Mouse (Mus musculus): ENCODE results near the gene Dydc2. TPM values are rescaled to one million over a fixed set of nuclear protein-coding genes. Genes with fewer than 3 reads are reported as not detected.

Dydc2 gene
- polyA plus RNA-seq, 1 experiment, result not detected

DNA sequence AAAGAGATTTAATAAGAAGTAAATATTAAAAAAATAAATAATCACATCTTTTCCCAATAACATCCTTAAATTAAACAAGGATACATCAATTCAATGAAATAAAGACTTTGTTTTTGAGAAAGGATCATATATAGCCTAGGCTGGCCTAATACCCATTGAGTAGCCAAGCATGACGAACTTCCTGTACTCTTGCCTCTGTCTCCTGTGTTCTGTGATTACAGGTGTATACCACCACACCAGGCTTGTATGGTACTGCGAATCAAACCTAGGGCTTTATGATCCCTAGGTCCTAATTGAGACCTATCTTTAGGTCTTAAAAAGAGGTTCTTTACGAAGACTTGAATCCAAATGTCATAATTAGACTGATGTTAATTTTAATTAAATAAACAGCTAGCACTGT lies 47.8 kb downstream of the Dydc2 start:
- Histone ChIP-seq H3K27ac (ENCODE audit: insufficient read depth, low read depth, low read length) (no peak overlapping the region), H3K4me3 (ENCODE audit: insufficient read depth, low read length) (no peak overlapping the region), H3K4me1 (ENCODE audit: control insufficient read depth, insufficient read depth, low read length) (peaks cover 15% of the 10 kb centered on the region)
- TF ChIP-seq CTCF (IDR thresholded peaks at IDR 0.05; ENCODE audit: low read depth, low read length), result no peak
- no peak for TF ChIP-seq POLR2A (IDR thresholded peaks at IDR 0.05; ENCODE audit: borderline replicate concordance, low read depth, low read length)

DNA sequence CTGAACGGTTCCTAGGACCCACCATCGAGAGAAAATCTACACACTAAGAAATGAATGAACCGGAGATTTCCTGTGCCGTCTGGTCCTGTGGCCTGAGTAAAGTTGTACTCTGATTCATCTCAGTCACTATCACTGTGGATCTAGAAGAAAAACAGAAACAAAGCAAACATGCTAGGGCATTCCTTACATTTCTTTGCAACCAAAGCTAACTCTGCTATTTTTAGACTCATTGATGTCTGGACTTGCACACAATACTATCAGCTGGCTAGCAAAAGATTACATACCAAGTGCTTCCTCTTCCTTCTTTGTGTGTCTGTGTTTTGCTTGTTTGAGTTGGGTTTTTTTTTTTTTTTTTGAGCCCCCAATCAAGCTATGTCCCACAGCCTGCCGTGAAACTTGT lies 51.5 kb downstream of the Dydc2 start:
- Histone ChIP-seq H3K4me1 (ENCODE audit: control insufficient read depth, insufficient read depth, low read length) (peaks cover 23% of the 10 kb centered on the region), H3K4me3 (ENCODE audit: insufficient read depth, low read length) (no peak overlapping the region), H3K27ac (ENCODE audit: insufficient read depth, low read depth, low read length) (peak overlapping the region; percentile 27)
- no peak for TF ChIP-seq CTCF (IDR thresholded peaks at IDR 0.05; ENCODE audit: low read depth, low read length)
- TF ChIP-seq POLR2A (IDR thresholded peaks at IDR 0.05; ENCODE audit: borderline replicate concordance, low read depth, low read length), result no peak

DNA sequence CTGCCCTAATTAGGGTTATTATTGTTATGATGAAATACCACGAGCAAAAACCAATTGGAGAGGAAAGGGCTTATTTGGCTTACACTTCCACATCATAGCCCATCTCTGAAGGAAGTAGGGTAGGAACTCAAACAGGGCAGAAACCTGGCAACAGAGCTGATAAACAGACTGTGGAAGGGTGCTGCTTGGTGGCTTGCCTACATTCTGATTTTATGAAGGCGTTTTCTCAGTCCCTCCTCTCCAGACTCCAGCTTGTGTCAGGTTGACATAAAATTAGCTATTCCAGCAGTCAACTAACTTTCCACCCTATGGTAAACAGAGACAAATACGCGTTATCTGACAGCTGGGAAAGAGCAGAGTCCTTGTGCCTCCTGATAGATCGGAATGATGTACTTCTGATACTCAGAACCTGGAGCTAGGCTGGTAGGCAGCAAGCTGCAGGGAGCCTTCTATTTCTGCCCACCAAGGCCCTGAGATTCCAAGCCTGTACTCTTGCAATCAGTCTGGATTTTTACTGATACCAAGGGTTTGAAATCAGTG lies 54.2 kb downstream of the Dydc2 start:
- H3K4me1 ChIP-seq (ENCODE audit: control insufficient read depth, insufficient read depth, low read length), result peaks cover 20% of the 10 kb centered on the region

DNA sequence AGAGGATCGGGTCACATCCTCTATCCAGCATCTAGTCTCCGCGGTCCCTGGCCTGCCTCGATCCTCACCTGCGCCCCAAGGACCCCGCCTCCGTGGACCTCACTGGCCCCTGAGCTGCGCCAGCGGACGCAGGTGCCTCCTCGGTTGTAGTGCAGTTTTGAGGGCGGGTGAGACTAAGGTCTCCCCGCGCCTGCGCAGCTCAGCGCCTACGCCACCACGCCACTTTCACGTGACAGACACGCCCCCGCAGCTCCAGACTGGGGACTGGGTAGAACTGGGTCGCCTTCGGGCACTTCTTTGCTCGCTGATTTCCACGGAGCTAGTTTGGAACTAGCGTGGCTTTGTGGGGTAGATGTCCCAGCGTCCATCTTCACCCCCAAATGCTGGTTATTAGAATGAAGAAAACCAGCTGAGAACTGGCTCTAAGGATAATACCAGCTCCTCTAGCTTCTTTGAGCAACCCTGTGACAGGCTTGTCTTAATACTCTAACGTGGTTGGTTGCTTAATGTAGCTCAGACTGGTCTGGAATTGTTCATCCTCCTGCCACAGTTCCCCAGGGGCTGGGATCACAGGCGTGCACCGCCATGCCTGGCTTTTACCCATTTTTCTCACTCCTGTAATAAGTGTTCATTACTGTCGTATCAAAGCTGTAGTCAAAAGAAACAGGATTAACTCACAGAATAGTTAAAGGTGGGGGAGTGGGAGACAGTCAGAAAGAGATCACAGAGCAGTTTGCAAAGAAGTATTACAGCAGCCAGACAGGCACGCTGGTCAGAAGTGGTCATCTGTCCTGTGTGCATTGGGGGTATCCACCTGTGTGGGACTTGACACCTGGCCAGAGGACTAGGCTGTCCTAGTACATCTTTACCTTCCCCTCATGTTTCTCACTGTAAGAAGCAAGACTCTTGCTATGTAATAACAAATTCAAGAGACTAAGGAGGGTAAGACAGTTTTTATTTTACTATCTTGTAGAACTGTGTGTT lies 55.1 kb downstream of the Dydc2 start, which contains the start of gene Fam213a:
Gene Fam213a (minus strand): TSS at position 159 of the 984 bp plus-strand sequence.
- TF ChIP-seq CTCF (IDR thresholded peaks at IDR 0.05; ENCODE audit: low read depth, low read length) (no peak), POLR2A (IDR thresholded peaks at IDR 0.05; ENCODE audit: borderline replicate concordance, low read depth, low read length) (0 out of 2 replicates have a peak, but pooled peaks have one; percentile 19)
- Histone ChIP-seq H3K27ac (ENCODE audit: insufficient read depth, low read depth, low read length) (peak within 1 kb of the TSS; percentile 50), H3K4me3 (ENCODE audit: insufficient read depth, low read length) (peak within 1 kb of the TSS; percentile 60), H3K4me1 (ENCODE audit: control insufficient read depth, insufficient read depth, low read length) (peaks cover 20% of the 10 kb centered on the region)

More for the DNA sequence above, 54.2 kb downstream of the Dydc2 start:
- Histone ChIP-seq H3K4me3 (ENCODE audit: insufficient read depth, low read length) (no peak overlapping the region), H3K27ac (ENCODE audit: insufficient read depth, low read depth, low read length) (no peak overlapping the region)
- TF ChIP-seq POLR2A (IDR thresholded peaks at IDR 0.05; ENCODE audit: borderline replicate concordance, low read depth, low read length) (no peak), CTCF (IDR thresholded peaks at IDR 0.05; ENCODE audit: low read depth, low read length) (no peak)

DNA sequence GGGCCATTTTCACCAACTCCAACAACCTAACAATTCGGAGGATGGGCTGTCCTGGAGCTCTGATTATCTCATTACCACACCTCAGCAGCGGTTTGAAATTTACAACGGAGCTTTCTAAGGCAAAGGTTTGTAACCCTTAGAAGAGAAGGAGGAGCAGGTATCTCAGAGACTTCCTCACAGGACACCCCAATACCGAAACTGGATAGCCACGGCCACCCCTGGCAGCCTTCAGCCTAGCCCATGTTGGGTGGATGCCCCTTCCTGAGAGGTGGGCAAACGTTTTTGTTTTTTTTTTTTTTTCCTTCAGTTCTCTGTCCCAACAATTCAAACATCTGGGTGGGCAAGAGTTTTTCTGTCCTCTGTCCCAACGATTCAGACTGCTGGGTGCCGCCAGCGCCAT lies 55.9 kb downstream of the Dydc2 start:
- Histone ChIP-seq H3K4me3 (ENCODE audit: insufficient read depth, low read length) (peak overlapping the region; percentile 60), H3K27ac (ENCODE audit: insufficient read depth, low read depth, low read length) (no peak overlapping the region), H3K4me1 (ENCODE audit: control insufficient read depth, insufficient read depth, low read length) (peaks cover 20% of the 10 kb centered on the region)
- no peak for TF ChIP-seq CTCF (IDR thresholded peaks at IDR 0.05; ENCODE audit: low read depth, low read length)
- TF ChIP-seq POLR2A (IDR thresholded peaks at IDR 0.05; ENCODE audit: borderline replicate concordance, low read depth, low read length), result no peak

DNA sequence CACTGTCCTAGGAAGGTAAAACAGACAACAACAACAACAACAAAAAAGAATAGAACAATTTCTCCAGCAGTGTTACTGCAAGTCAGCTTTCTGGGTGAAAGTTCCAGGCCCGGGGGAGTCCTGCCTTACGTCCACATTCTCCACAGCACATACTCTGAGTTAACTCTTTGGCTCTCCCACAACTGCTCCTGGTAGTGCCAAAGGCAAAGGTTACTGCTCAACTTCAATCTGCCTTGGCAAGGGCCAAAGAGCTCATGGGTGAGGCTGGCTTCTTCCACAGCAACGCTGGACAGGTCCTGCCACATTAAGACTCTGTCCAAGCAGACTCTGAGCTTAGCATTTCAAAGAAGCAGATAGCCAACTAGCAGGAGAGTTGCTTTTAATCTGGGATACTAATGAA lies 57.1 kb downstream of the Dydc2 start:
- TF ChIP-seq POLR2A (IDR thresholded peaks at IDR 0.05; ENCODE audit: borderline replicate concordance, low read depth, low read length) (no peak), CTCF (IDR thresholded peaks at IDR 0.05; ENCODE audit: low read depth, low read length) (no peak)
- Histone ChIP-seq H3K4me3 (ENCODE audit: insufficient read depth, low read length) (no peak overlapping the region), H3K4me1 (ENCODE audit: control insufficient read depth, insufficient read depth, low read length) (peaks cover 13% of the 10 kb centered on the region), H3K27ac (ENCODE audit: insufficient read depth, low read depth, low read length) (no peak overlapping the region)

DNA sequence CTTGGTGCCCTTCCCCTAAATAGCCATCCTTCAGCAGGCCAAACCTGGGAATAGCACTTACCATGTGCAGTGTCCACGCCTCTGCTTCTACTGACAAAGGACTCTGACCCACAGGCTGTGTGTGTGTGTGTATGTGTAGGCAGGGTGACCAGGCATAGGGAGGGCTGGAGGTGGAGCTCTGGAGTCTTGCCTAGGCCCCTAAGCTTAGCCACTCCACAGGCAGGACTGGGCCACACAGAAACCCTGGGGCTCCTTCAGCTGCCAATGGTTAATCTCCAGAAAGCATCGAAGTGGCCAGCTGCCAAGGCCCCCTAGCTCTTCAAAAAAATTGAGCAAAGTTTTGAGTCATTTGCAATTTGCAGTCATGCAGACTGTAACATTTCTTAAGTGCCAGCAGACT lies 60.9 kb downstream of the Dydc2 start:
- Histone ChIP-seq H3K27ac (ENCODE audit: insufficient read depth, low read depth, low read length) (no peak overlapping the region), H3K4me3 (ENCODE audit: insufficient read depth, low read length) (no peak overlapping the region), H3K4me1 (ENCODE audit: control insufficient read depth, insufficient read depth, low read length) (peaks cover 16% of the 10 kb centered on the region)
- TF ChIP-seq CTCF (IDR thresholded peaks at IDR 0.05; ENCODE audit: low read depth, low read length) (no peak), POLR2A (IDR thresholded peaks at IDR 0.05; ENCODE audit: borderline replicate concordance, low read depth, low read length) (no peak)

DNA sequence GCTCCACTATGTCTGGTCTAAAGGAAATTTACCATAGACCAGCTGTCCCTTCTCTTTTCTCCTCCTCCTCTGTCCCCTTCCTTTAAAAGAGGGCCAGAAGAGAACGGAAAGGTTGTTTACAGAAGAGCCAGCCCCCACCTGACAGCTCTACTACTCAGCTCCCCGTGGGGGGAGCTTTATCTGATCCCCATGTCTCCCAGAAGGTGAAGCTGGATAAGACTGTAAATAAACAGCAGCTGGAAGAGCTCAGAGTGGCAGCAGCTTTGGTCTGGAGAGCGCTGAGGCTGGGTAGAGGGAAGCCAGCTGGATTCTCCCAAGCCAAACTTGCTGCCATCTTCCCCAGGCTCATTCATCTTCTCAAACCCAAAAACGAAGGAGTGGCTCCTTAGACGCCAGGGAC lies 61.4 kb downstream of the Dydc2 start:
- TF ChIP-seq CTCF (IDR thresholded peaks at IDR 0.05; ENCODE audit: low read depth, low read length) (no peak), POLR2A (IDR thresholded peaks at IDR 0.05; ENCODE audit: borderline replicate concordance, low read depth, low read length) (no peak)
- Histone ChIP-seq H3K4me1 (ENCODE audit: control insufficient read depth, insufficient read depth, low read length) (peaks cover 16% of the 10 kb centered on the region), H3K27ac (ENCODE audit: insufficient read depth, low read depth, low read length) (no peak overlapping the region), H3K4me3 (ENCODE audit: insufficient read depth, low read length) (no peak overlapping the region)

DNA sequence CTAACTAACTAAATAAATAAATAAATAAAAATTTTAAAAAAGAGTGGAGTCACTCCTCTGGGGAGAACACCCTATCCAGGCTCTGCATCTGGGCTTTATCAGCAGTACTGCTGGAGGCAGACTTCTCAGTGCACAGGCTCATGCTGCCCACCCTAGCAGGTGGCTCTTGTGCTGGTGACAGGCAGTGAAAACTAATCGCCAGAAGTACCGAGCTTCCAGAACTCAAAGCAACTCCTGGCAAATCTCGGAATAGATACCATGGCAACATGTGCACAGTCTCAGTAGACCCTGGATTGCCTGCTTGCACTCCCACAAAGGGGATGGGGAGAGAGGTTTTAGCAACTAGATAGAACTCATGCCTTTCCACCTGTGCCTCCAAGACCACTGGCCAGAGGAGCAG lies 62.1 kb downstream of the Dydc2 start:
- no peak overlapping the region for H3K4me3 ChIP-seq (ENCODE audit: insufficient read depth, low read length)
- peaks cover 16% of the 10 kb centered on the region for H3K4me1 ChIP-seq (ENCODE audit: control insufficient read depth, insufficient read depth, low read length)
- no peak for TF ChIP-seq CTCF (IDR thresholded peaks at IDR 0.05; ENCODE audit: low read depth, low read length)
- TF ChIP-seq POLR2A (IDR thresholded peaks at IDR 0.05; ENCODE audit: borderline replicate concordance, low read depth, low read length), result no peak
- H3K27ac ChIP-seq (ENCODE audit: insufficient read depth, low read depth, low read length), result no peak overlapping the region

DNA sequence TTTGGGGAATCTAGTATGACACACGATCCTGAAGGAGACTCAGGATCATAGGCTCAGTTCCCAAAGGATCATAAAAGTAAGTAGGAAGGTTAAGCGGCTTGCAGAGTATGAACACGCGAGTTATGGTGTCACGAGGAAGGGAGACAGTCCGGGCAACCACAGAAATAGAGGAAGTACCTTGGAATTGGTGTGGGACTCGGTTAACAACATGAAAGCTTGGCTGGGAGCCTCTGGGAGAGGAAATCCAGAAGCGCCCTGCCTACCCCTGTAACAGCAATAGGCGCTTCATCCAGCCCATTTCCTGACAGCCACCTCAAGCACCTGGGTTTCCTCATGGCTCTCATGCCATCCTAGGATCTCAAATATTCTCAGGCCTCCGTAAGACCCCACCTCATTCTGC lies 62.7 kb downstream of the Dydc2 start:
- Histone ChIP-seq H3K4me1 (ENCODE audit: control insufficient read depth, insufficient read depth, low read length) (peaks cover 16% of the 10 kb centered on the region), H3K4me3 (ENCODE audit: insufficient read depth, low read length) (no peak overlapping the region), H3K27ac (ENCODE audit: insufficient read depth, low read depth, low read length) (no peak overlapping the region)
- TF ChIP-seq CTCF (IDR thresholded peaks at IDR 0.05; ENCODE audit: low read depth, low read length), result no peak
- no peak for TF ChIP-seq POLR2A (IDR thresholded peaks at IDR 0.05; ENCODE audit: borderline replicate concordance, low read depth, low read length)
